Mouse (Mus musculus) layer of hippocampus, postnatal 14 days (tissue): ENCODE measurements around the gene Olfr1170. TPM values are rescaled to one million over a fixed set of nuclear protein-coding genes. Genes with fewer than 3 reads are reported as not detected.

Experiments
- DNase-seq, 2 experiments: peaks; one replicate each; pipeline ENCODE4 v3.0.0; 2021 to 2022; ENCODE audit warnings: low spot score in 2 of 2, mixed read lengths in 1 of 2
- long read RNA-seq, 2 experiments: library from polyadenylated mRNA; stranded (forward); transcript quantifications; one replicate each; pipeline ENCODE4 v2.0.0; 2021
- total RNA-seq, 2 experiments: library from RNA; stranded (reverse); gene quantifications; 2 replicates each; pipeline ENCODE4 v1.2.3; 2021

Gene Olfr1170
- total RNA-seq: not detected
- long read RNA-seq, experiment 1: 0 reads
- long read RNA-seq, experiment 2: 0 reads

DNA sequence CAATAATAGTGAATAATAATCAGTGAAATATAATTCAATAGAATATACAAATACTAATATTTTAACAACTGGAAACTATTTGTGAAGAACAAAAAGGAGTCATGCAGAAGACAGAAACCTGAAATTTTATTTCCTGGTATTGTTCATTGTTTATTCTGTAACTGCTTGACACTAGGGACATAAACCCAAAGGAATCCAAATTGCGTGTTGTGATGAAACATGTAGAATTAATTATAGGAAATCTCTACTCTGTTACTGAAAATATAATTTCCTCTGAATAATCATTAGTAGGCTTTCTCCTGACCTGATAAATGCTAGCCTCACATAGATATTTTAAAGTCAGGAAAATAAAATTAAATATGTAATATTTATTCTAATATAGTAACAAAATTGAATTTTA is at the start of gene Olfr1170:
Gene Olfr1170 (minus strand): TSS at position 101 of the 400 bp plus-strand sequence.
- no peak for DNase-seq

- no peak for DNase-seq
These were observed 7.3 kb downstream of the Olfr1170 start for GRCm38 (mm10) chr2:88220784-88221183.

DNA sequence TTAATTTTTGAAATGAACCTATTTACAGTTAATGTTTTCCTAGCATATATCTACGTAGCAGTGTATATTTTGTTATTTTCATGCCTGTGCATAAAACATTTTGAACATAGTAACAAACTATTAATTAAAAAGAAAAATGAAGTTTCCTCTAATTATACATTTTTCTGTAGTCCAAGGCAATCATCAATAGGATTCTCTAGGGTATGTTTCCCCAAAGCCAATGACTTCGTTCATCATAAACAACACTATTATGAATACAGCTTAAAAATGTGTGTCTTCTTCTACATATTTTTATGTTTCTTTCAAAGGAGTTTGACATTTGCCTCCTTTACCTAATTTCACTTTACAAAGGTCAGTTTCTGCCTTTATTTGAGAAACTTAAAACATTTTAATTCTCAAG is 46.6 kb downstream of the Olfr1170 start, which contains the start of gene Olfr1168:
Gene Olfr1168 (plus strand): TSS at position 301 of the 400 bp plus-strand sequence.
- DNase-seq: no peak

Other genes starting within 250 kb of the Olfr1170 start
- gene Olfr1158, start 238.2 kb downstream of the Olfr1170 start, total RNA-seq: not detected
- gene Olfr1160, start 220.1 kb downstream of the Olfr1170 start, total RNA-seq: not detected
- not detected for gene Olfr1161, start 205.6 kb downstream of the Olfr1170 start, total RNA-seq
- not detected for gene Olfr73, start 190.6 kb downstream of the Olfr1170 start, total RNA-seq
- not detected for gene Olfr1162, start 177.2 kb downstream of the Olfr1170 start, total RNA-seq
- gene Olfr1163, start 156.5 kb downstream of the Olfr1170 start, total RNA-seq: not detected
- not detected for gene Olfr1164, start 134.4 kb downstream of the Olfr1170 start, total RNA-seq
- gene Olfr1166, start 100.1 kb downstream of the Olfr1170 start, total RNA-seq: not detected
- not detected for gene Olfr1167, start 73.1 kb downstream of the Olfr1170 start, total RNA-seq
- gene Olfr1168, start 46.5 kb downstream of the Olfr1170 start, total RNA-seq: not detected
- not detected for gene Olfr1173, start 51.5 kb upstream of the Olfr1170 start, total RNA-seq
- gene Olfr1174-ps, start 86.8 kb upstream of the Olfr1170 start, total RNA-seq: not detected
- gene Olfr1175-ps, start 98.9 kb upstream of the Olfr1170 start, total RNA-seq: not detected
- gene Olfr1176, start 108.4 kb upstream of the Olfr1170 start, total RNA-seq: not detected
- gene Olfr1177-ps, start 118.2 kb upstream of the Olfr1170 start, total RNA-seq: not detected
- not detected for gene Olfr1178, start 158.7 kb upstream of the Olfr1170 start, total RNA-seq
- gene Olfr1179, start 178.1 kb upstream of the Olfr1170 start, total RNA-seq: not detected
- not detected for gene Olfr1180, start 190.8 kb upstream of the Olfr1170 start, total RNA-seq
- gene Olfr1181, start 197.8 kb upstream of the Olfr1170 start, total RNA-seq: not detected
- not detected for gene Gm13757, start 220.8 kb upstream of the Olfr1170 start, total RNA-seq
- gene Olfr1183, start 226.5 kb upstream of the Olfr1170 start, total RNA-seq: not detected